Mouse (Mus musculus): ENCODE data around the gene Lrrc40.

DNA sequence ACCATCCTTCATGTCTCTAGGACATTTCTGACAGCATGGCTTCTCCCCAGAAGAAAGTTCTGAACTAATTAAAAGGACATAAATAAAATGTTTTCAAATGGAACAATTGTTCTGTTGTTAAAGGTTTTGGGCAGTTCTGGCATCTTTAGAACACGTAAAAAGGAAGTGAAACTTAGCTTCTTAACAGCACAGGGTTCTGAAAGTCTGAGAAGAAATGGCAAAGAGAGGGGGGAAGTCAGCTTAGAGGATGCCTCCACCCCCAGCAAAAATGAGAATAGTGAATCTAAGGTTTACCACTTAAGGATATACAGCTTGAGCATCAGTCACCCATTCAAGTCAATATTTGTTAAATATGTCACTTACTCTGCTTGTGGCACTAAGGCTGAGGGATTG, 40.9 kb downstream of the Lrrc40 start:
- TF ChIP-seq CTCF (IDR thresholded peaks at IDR 0.05; ENCODE audit: control insufficient read depth, insufficient read depth, insufficient read length) (no peak), MAX (IDR thresholded peaks at IDR 0.05) (no peak)

Data from C2C12 (cell line).